Comparison of ENCODE assay signal across 10 mouse cellular contexts in genomic region chr10:84395885-84396659, GRCm38 (mm10). TPM values are rescaled to one million over a fixed set of nuclear protein-coding genes. Genes with fewer than 3 reads are reported as not detected.
A peak's percentile ranks its signal among the peaks of the same experiment; 100 is the strongest.
DNase-seq lines count a peak whose midpoint lies in the region; ATAC-seq lines count a peak whose summit lies in the region.
"Had no signal": no experiment of that assay in that cellular context is flagged by ENCODE, and none has a peak within 500 bp of the region (broad histone marks: within the 10 kb centered on the region; RNA-seq: fewer than 3 reads in every experiment).

No protein-coding gene starts in this region.

- H3K36me3 ChIP-seq in forebrain, embryonic 15.5 days = 0 out of 2 replicates have a peak, but pooled peaks cover 3% of the 10 kb centered on the region
- no peaks in the 10 kb centered on the region for H3K36me3 ChIP-seq in forebrain, embryonic 11.5 days (ENCODE audit: control insufficient read depth, insufficient read depth, low read length)
- H3K36me3 ChIP-seq in midbrain, embryonic 10.5 days = peaks cover 56% of the 10 kb centered on the region

- H3K4me1 ChIP-seq in forebrain, embryonic 15.5 days = peaks cover 72% of the 10 kb centered on the region
- peaks cover 8% of the 10 kb centered on the region for H3K4me1 ChIP-seq in forebrain, embryonic 11.5 days (replicated peaks; ENCODE audit: control insufficient read depth, insufficient read depth, low read length)
- peaks cover 56% of the 10 kb centered on the region for H3K4me1 ChIP-seq in midbrain, embryonic 10.5 days

- 61% methylated on average over 8 of the region's 8 CpGs for WGBS in forebrain, embryonic 15.5 days
- 91% methylated on average over 8 of the region's 8 CpGs for WGBS in forebrain, embryonic 11.5 days
- WGBS in midbrain, embryonic 10.5 days = 93% methylated on average over 8 of the region's 8 CpGs

- DNase-seq in forebrain, embryonic 11.5 days (ENCODE audit: low spot score) = no peak
- DNase-seq in urinary bladder, postnatal 14 days (ENCODE audit: low spot score) = peak; percentile 28
- DNase-seq in urinary bladder, postnatal 4 days (ENCODE audit: low spot score in 2 of 2) = no peak
- peak; percentile 42 for DNase-seq in kidney, postnatal 10 days
- DNase-seq in midbrain, embryonic 10.5 days (ENCODE audit: low spot score) = no peak
- no peak for DNase-seq in left cerebral cortex, adult 18-20 months (ENCODE audit: low spot score in 2 of 2)

- H3K9ac ChIP-seq in forebrain, embryonic 15.5 days (replicated peaks) = no peak overlapping the region
- H3K9ac ChIP-seq in forebrain, embryonic 11.5 days (ENCODE audit: low read length) = no peak overlapping the region

- no peaks in the 10 kb centered on the region for H3K9me3 ChIP-seq in forebrain, embryonic 15.5 days
- no peaks in the 10 kb centered on the region for H3K9me3 ChIP-seq in forebrain, embryonic 11.5 days (ENCODE audit: control insufficient read depth, low read length)
- no peaks in the 10 kb centered on the region for H3K9me3 ChIP-seq in midbrain, embryonic 10.5 days (replicated peaks)

- H3K4me3 ChIP-seq in forebrain, embryonic 15.5 days = no peak overlapping the region
- H3K4me3 ChIP-seq in forebrain, embryonic 11.5 days (ENCODE audit: low read depth, low read length) = no peak overlapping the region
- no peak overlapping the region for H3K4me3 ChIP-seq in midbrain, embryonic 10.5 days

- peak overlapping the region; percentile 74 for H3K27ac ChIP-seq in forebrain, embryonic 15.5 days (replicated peaks)
- H3K27ac ChIP-seq in forebrain, embryonic 11.5 days (ENCODE audit: low read depth, low read length) = no peak overlapping the region
- no peak overlapping the region for H3K27ac ChIP-seq in midbrain, embryonic 10.5 days (replicated peaks)
- H3K27ac ChIP-seq: macrophage had no signal

- ATAC-seq in forebrain, embryonic 15.5 days (replicated peaks) = no peak
- no peak for ATAC-seq in forebrain, embryonic 11.5 days (replicated peaks; ENCODE audit: low FRiP score)
- ATAC-seq in inflammation-experienced regulatory T-cells, adult 6 months = no peak
- ATAC-seq: CD4-positive, CD25-positive, alpha-beta regulatory T cell, adult 4 months had no signal

- H3K27me3 ChIP-seq in forebrain, embryonic 15.5 days = no peaks in the 10 kb centered on the region
- no peaks in the 10 kb centered on the region for H3K27me3 ChIP-seq in forebrain, embryonic 11.5 days (ENCODE audit: control insufficient read depth, insufficient read depth, low read length)
- no peaks in the 10 kb centered on the region for H3K27me3 ChIP-seq in midbrain, embryonic 10.5 days (ENCODE audit: low read depth, poor library complexity, severe bottlenecking)

- H3K4me2 ChIP-seq in forebrain, embryonic 15.5 days (replicated peaks) = no peak overlapping the region
- H3K4me2 ChIP-seq in forebrain, embryonic 11.5 days (ENCODE audit: low read depth, low read length, severe bottlenecking) = no peak overlapping the region

RNA-seq across cellular contexts. Expression of gene Nuak1, which starts 44.3 kb away (rescaled TPM):
- 11.6 and 12.6 TPM in 2 replicates for polyA plus RNA-seq in forebrain, embryonic 15.5 days (2015; fragmentation: Nextera tagmentation; extraction: Ambion mirVana)
- 2.9 and 3.6 TPM in 2 replicates for polyA plus RNA-seq in forebrain, embryonic 11.5 days (2014; fragmentation: Nextera tagmentation; extraction: Ambion mirVana)
- polyA plus RNA-seq in midbrain, embryonic 10.5 days (2016; fragmentation: Nextera tagmentation; extraction: Ambion mirVana) = 3.0 and 4.0 TPM in 2 replicates
- polyA plus RNA-seq in inflammation-experienced regulatory T-cells, adult 6 months (2017; shearing (Covaris generic)) = not detected
- 10 to 100 TPM; 87.8 to 89.7 TPM for total RNA-seq in left cerebral cortex, adult 18-20 months (2021)
- polyA plus RNA-seq: CD4-positive, CD25-positive, alpha-beta regulatory T cell, adult 4 months had no signal

Comparison
In these comparisons a context has a peak if more than half of its experiments do, and no peak if none do; other contexts are left out.
1. DNase-seq: peak in urinary bladder, postnatal 14 days (single experiment) and kidney, postnatal 10 days (single experiment); none in forebrain, embryonic 11.5 days (single experiment), urinary bladder, postnatal 4 days (0 of 2), midbrain, embryonic 10.5 days (single experiment) and left cerebral cortex, adult 18-20 months (0 of 2).